Mouse (Mus musculus): ENCODE results near the gene Fam71e1.

DNA sequence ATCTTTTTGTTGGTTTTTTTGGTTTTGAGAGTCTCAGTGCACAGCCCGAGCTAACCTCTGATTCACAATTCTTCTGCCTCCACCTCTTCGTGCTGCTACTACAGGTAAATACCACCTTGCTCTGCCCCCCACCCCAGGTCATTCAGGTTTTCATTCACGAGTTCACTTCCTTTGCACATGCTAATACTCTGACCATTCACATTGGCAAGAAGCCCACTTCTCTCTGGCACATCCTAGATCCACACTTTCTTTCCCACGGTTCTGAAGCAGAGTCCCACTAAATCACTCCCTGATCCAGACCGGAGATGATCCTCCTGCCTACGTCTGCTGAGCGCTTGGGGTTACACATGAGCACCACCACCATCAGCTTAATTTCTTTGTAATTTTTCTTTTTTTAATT is 1.3 kb upstream of the Fam71e1 start:
- no peak for TF ChIP-seq CTCF (IDR thresholded peaks at IDR 0.05)
- no peak for TF ChIP-seq EP300 (IDR thresholded peaks at IDR 0.05)

Measured in lung, postnatal 0 days (tissue).